Mouse (Mus musculus): ENCODE results near the gene Dexi.

GRCm38 (mm10) chr16:10460188-10460587 lies 82.7 kb downstream of the Dexi start:
- TF ChIP-seq POLR2A (IDR thresholded peaks at IDR 0.05; ENCODE audit: extremely low read depth, insufficient read depth, low read length): no peak
- TF ChIP-seq CTCF (IDR thresholded peaks at IDR 0.05; ENCODE audit: extremely low read depth, insufficient read depth, low read length): no peak

Measured in cortical plate, adult 2 months (tissue).